Mouse (Mus musculus) ovary, adult 18-20 months (tissue): ENCODE data around the gene Rbfox2.

Experiments used
- DNase-seq: peaks from one replicate; pipeline ENCODE4 v3.0.0; 2022; ENCODE audit warnings: low spot score, mixed read lengths

Gene Rbfox2

GRCm38 (mm10) chr15:77230144-77230543 is 76.7 kb downstream of the Rbfox2 start:
- no peak for DNase-seq

GRCm38 (mm10) chr15:77226831-77227354 is 79.9 kb downstream of the Rbfox2 start:
- no peak for DNase-seq

- DNase-seq: no peak
Measured at GRCm38 (mm10) chr15:77225858-77226257, 80.9 kb downstream of the Rbfox2 start.

GRCm38 (mm10) chr15:77225274-77225673 is 81.5 kb downstream of the Rbfox2 start:
- no peak for DNase-seq

- DNase-seq: no peak
Measured at GRCm38 (mm10) chr15:77220833-77221232, 86.0 kb downstream of the Rbfox2 start.

GRCm38 (mm10) chr15:77220137-77220536 is 86.7 kb downstream of the Rbfox2 start:
- DNase-seq: peak; percentile 50

GRCm38 (mm10) chr15:77219571-77219970 is 87.2 kb downstream of the Rbfox2 start:
- DNase-seq: no peak

- no peak for DNase-seq
Measured at GRCm38 (mm10) chr15:77218007-77218406, 88.8 kb downstream of the Rbfox2 start.

GRCm38 (mm10) chr15:77217523-77217922 is 89.3 kb downstream of the Rbfox2 start:
- no peak for DNase-seq

GRCm38 (mm10) chr15:77216704-77217103 is 90.1 kb downstream of the Rbfox2 start:
- DNase-seq: no peak

GRCm38 (mm10) chr15:77215178-77215800 is 91.5 kb downstream of the Rbfox2 start:
- no peak for DNase-seq

- no peak for DNase-seq
Measured at GRCm38 (mm10) chr15:77214410-77215107, 92.2 kb downstream of the Rbfox2 start.

- no peak for DNase-seq
Measured at GRCm38 (mm10) chr15:77213829-77214228, 93.0 kb downstream of the Rbfox2 start.

GRCm38 (mm10) chr15:77212818-77213217 is 94.0 kb downstream of the Rbfox2 start:
- DNase-seq: no peak

- DNase-seq: no peak
Measured at GRCm38 (mm10) chr15:77212217-77212757, 94.5 kb downstream of the Rbfox2 start.

- no peak for DNase-seq
Measured at GRCm38 (mm10) chr15:77206996-77207395, 99.8 kb downstream of the Rbfox2 start.

GRCm38 (mm10) chr15:77204951-77205350 is 101.9 kb downstream of the Rbfox2 start:
- no peak for DNase-seq

- DNase-seq: no peak
Measured at GRCm38 (mm10) chr15:77203255-77203981, 103.4 kb downstream of the Rbfox2 start.

- no peak for DNase-seq
Measured at GRCm38 (mm10) chr15:77202881-77203254, 103.9 kb downstream of the Rbfox2 start.

- DNase-seq: peak; percentile 37
Measured at GRCm38 (mm10) chr15:77202223-77202622, 104.6 kb downstream of the Rbfox2 start.

GRCm38 (mm10) chr15:77196827-77197226 is 110.0 kb downstream of the Rbfox2 start:
- peak; percentile 59 for DNase-seq

GRCm38 (mm10) chr15:77196001-77196400 is 110.8 kb downstream of the Rbfox2 start:
- DNase-seq: no peak
